Mouse (Mus musculus): ENCODE measurements around the gene Gm49368.

DNA sequence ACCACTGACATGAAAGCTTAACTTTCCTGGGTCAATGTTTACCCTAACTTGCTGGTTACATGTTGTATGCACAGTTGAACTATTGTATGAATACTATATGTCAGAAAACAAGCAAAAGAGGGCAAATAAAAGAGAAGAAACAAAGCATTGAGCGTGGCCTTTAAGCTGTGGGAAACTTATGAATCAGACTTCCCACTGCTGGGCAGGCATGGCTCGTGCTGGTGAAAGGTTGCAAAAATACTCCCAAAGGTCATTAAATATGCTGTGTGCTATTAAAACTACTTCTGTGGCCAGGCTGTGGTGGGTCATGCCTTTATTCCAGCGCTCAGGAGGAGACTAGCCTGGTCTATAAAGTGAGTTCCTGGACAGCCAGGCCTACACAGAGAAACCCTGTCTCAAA is 107.5 kb downstream of the Gm49368 start:
- TF ChIP-seq CTCF (IDR thresholded peaks at IDR 0.05; ENCODE audit: extremely low read depth, insufficient read depth, low read length), result no peak
- no peak for TF ChIP-seq POLR2A (IDR thresholded peaks at IDR 0.05; ENCODE audit: extremely low read depth, insufficient read depth, low read length)
